Mouse (Mus musculus): ENCODE measurements around the gene Ffar2.
"Not testable (repeated sequence)": the region's sequence is repeated elsewhere in the genome, so short reads cannot be mapped to it uniquely, and the experiment has no call there.

The Ffar2 gene

DNA sequence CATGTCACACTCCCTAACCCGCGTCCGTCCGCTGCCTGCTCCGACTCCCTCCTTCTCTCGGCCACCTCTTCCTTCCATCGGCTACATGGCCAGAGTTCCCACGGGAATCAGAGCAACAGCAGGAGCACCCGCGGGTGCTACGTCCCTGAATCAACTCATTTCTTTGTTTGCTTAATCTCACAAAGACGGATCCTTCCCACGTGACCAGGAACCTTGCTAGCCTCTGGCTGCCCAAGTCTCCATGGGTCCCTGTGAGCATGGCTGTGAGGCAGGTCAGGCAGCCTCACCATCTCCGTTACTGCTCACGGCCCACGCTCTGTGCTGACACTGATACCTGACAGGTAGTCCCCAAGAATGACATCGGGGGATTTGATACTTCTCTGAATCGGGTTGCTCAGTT lies at the start of gene Ffar2:
TSS of gene Ffar2 (minus strand) at position 101 of the 400 bp plus-strand sequence.
- no peak for DNase-seq (ENCODE audit: low spot score)

GRCm38 (mm10) chr7:30873083-30873482 lies 49.5 kb upstream of the Ffar2 start:
- DNase-seq (ENCODE audit: low spot score), result peak; percentile 30

DNA sequence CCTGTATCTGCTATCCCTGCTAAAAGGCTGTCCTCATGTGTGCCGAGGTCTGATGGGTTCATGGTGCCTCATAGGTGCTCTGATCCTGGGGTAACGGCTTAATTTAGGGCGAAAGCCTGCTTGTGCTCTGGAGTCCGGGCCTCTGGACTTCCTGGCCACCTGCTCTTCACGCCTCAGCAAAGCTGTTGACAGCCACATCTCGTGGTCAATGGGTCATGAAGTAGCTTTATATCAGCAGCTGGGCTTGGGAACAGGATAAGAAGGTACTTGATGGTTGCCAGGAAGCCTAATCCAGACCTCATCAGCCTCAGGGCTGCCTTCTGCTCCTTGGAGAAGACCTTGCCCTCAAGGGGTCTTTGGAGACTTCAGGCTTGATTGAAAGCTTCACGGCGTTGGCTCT lies 39.8 kb upstream of the Ffar2 start:
- DNase-seq (ENCODE audit: low spot score), result no peak

GRCm38 (mm10) chr7:30861464-30861863 lies 37.9 kb upstream of the Ffar2 start, which contains the start of gene Ffar1:
Gene Ffar1 (minus strand): TSS chr7:30861564.
- DNase-seq (ENCODE audit: low spot score), result no peak

- no peak for DNase-seq (ENCODE audit: low spot score)
These were observed 36.2 kb upstream of the Ffar2 start for GRCm38 (mm10) chr7:30859635-30860402.

DNA sequence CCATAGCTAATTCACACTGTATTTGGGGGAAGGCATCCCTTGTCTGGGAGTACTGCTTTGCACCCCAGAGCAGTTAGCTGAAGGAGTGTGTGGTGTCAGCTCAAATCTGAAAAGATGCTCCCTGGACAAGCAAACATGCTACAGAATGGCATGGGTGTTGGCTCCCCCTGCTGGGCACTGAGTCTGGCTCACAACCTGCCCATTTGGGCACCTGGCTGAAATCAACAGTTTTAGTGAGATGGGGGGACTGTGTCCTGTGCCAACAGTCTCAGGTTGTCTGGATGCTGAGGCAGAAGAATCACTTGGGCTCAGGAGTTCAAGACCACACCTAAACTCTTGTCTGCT lies 35.7 kb upstream of the Ffar2 start:
- peak; percentile 62 for DNase-seq (ENCODE audit: low spot score)

DNA sequence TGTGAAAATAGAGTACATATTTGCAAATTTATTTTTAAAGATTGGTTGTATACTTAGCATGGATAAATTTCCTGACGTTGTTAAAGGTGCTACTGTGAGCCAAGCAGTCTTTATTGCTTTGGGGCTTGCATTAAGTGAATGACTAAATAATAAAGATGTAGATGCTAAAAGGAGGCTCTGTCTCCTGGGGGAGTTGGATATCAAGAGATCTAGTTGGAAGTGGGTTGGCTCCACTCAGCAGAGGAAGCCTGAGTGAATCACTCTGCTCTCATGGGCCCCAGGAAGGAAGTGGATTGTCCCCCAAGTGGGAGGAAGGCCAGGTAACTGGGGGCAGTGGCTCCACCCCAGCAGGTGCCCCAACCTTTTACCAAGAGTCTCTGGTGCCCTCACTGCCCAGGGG lies 34.2 kb upstream of the Ffar2 start:
- DNase-seq (ENCODE audit: low spot score), result no peak

DNA sequence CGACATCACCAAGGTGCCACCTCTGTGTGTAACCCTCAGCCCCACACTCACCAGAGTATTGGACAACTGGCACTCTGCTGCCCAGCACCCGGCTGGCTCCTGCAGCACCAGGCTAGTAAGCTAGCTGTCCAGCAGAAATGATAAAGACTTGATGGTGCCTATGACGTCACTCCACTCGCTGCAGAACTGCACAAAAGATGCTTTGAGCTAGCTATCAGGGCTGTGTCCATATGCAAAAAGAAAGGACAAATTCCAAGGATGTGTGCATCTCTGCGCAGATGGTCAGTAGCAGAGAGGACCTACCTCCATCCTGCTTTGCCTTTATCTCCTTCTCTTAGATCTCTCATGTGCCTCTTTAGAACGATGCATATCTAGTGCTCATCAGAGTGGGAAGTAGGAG lies 32.5 kb upstream of the Ffar2 start, which contains the start of gene Ffar3:
TSS of gene Ffar3 (minus strand) at position 101 of the 400 bp plus-strand sequence.
- no peak for DNase-seq (ENCODE audit: low spot score)

DNA sequence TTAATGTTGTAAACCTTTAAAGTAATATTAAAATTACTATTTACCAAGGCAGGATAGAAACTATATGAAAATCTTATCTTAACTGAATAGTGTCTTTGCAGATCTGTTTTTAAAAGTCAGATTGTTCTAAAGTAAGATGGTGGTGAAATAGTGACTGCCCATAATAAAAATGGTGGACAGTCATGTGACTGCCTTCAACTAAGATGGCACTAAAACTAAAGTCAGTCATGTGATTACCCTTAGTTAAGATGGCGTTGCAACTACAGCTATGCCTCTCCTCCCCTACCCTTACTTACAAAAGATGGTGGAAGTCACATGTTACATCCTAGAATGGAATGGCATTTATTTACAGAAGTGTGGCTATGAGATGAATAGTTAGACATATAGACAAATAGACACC lies 27.8 kb upstream of the Ffar2 start:
- DNase-seq (ENCODE audit: low spot score), result no peak

DNA sequence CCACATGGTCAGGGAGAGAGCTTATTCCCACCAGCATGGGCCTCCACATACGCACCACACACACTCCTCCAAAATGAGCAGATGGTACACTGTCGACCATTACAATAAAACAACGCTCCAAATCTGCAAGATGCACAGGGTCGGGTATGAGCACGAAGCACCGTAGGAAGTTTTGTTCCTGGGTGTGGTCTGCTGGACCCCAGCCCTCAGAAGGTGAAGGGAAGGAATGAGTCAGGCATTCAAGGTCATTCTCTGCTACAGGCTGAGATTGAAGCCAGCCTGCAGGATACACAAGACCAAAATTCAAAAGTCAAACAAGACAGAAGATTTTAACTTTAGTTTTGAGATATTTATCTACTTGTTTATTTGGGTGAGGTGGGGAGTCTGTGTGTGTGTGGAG lies 24.4 kb upstream of the Ffar2 start:
- DNase-seq (ENCODE audit: low spot score), result no peak

- no peak for DNase-seq (ENCODE audit: low spot score)
These were observed 23.8 kb upstream of the Ffar2 start for GRCm38 (mm10) chr7:30847386-30847785.

- DNase-seq (ENCODE audit: low spot score), result no peak
These were observed 23.0 kb upstream of the Ffar2 start for GRCm38 (mm10) chr7:30846505-30847053.

DNA sequence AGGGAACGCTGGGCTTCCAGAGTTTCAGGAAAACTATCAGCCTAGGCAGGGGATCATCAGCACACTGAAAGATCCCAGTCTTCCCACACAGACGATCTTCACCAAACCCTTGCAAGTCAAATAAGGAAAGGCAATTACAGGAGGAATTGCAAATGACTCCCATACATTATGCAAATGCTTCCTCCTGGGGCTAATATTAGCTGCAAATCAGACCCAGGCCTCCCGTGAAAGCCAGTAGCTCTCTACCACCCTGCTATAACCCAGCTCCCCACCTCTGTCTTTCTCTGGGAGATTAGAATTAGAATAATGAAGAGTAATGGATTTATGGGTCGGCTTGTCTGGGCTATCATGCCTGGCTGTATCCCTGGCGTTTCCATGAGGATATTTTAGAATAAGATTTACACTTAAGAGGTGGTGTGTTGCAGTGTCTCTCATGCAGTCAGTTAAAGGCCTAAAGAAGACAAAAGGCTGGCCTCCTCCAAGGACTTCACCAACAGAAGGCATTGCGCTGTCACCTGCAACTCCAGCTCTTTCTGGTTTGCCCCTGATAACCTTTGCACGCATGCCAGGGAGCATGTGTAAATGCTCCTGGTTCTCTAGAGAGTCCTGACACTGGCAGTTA lies 21.2 kb upstream of the Ffar2 start:
- no peak for DNase-seq (ENCODE audit: low spot score)

- DNase-seq (ENCODE audit: low spot score), result no peak
These were observed 18.5 kb upstream of the Ffar2 start for GRCm38 (mm10) chr7:30842092-30842491.

DNA sequence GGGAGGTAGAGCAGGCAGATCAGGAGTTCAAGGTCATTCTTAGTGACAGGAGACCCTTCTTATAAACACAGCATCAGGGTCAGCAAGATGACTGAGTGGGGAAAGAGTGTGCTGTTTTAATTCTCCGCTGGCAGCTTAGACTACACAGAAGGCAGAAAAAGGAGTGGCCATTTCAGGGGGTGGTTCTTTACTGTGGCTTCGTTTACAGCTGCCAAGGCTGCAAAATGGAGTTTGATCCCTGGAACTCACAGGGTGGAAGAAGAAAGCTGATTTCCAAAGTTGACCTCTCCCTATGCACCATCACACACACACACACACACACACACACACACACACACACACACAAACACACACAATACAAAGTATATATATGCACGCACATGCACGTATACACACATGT lies 17.8 kb upstream of the Ffar2 start:
- no peak for DNase-seq (ENCODE audit: low spot score)

DNA sequence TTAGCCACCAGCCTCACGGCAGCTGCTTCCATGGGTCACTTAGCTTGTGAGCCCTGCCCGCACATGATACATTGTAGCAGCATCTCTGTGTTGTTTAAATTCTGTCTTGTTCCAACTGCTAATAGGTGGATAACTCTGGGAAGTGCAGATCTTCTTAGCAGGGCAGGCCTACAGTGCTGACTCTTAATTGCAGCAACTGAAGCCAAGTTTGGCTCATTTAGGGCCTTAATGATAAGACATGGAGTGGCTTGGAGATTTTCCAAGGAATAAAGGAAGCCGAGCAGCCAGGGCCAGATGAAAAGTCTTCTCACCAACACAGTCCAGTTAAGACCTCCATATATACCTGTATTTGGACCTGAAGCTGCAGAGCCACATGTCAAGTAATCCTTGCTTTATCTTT lies 16.7 kb upstream of the Ffar2 start:
- no peak for DNase-seq (ENCODE audit: low spot score)

GRCm38 (mm10) chr7:30837277-30837676 lies 13.7 kb upstream of the Ffar2 start:
- no peak for DNase-seq (ENCODE audit: low spot score)

DNA sequence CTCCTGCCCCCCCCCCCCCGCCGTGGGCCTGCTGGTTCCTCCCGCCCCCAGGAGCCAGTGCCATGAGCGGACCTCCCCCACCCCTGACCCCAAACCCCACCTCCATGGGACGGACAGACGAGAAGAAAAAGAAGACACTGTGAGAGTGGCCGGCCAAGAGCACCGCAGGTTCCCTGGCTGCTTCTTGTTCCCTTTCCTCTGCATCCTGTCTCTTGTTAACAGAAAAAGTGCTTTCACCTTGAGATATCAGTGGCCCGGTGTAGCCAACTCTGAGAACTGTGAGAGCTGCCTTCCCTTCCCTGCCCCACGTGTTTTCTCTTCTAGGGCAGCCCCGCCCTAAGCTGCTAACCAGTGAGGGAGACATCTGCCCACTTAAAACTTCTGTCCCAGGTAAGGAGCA lies 9.1 kb upstream of the Ffar2 start:
- not testable (repeated sequence) for DNase-seq (ENCODE audit: low spot score)

GRCm38 (mm10) chr7:30832261-30832660 lies 8.7 kb upstream of the Ffar2 start:
- no peak for DNase-seq (ENCODE audit: low spot score)

DNA sequence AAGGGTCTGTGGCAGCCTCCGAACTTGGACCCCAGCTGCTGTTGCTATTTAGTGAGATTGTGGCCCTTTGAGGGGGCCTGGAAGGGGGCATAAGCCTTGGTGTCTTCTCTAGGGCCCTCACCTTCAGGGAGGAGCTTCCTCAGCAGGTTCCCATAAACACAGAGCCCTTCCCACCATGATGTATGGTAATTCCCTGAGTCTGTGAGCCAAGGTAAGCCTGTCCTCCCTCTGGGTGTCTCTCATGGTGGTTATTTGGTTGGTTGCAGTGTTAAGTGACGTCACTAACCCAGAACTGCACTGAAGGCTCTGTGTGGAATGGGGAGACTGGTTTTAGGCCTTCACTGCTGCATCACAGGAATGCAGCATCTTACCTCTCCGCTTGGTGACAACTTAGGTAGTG lies 5.9 kb upstream of the Ffar2 start:
- DNase-seq (ENCODE audit: low spot score), result no peak

DNA sequence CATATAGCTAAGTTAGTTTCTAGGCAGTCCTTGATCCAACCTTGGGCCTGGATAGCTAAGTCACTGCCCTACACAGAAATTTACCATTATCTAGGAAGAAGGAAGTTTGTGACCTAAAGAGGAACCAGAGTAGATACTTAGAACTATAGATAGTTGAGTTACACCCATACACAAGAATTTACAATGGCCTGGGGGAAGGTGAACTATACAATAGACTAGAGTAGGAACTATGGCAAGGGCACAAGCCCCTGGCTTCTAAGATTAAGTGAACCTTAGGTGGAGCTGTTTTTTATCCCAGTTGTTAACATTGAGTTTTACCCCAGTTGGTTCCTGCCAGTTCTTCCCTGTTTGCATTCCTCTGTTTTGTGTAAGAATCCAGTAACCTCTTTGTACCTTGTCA lies 5.3 kb upstream of the Ffar2 start:
- not testable (repeated sequence) for DNase-seq (ENCODE audit: low spot score)

DNA sequence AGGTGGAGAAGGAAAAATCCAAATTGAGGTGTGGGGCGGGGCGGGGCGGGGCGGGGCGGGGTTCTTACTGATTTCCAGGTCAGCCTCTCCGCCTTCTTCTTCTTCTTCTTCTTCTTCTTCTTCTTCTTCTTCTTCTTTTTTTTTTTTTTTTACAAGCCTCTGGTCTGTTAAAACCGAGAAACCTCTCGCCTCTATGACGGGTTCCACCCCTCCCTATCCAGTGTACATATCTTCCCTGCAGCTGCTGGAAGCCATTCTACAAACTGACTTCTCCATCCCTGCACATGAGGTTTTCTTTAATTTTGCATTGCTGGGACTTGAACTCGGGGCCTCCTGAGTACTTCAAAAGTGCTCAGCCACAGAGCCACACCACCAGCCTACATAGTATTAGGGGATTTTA lies 3.1 kb upstream of the Ffar2 start:
- no peak for DNase-seq (ENCODE audit: low spot score)

DNA sequence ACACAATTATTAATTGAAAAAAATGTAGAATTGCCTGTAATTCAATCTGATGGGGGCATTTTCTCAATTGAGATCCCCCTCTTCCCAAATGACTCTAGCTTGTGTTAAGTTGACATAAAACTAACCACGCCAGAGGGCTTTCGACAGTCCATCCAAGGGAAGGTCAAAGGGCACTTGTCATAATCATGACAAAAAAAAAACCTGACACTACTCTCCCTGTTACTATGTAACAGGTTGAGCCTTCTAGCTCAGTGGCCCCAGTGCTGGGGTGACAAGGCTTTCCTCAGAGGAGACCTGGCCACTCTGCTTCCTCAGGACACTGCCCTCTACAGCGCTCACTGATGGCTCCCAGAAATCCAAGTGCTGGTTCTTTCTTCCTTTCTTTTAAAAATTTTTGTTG lies 731 bp upstream of the Ffar2 start:
- DNase-seq (ENCODE audit: low spot score), result no peak

- no peak for DNase-seq (ENCODE audit: low spot score)
These were observed 2.0 kb downstream of the Ffar2 start for GRCm38 (mm10) chr7:30821532-30821931.
